ENCODE assay signal across 32 mouse cellular contexts in genomic region chr16:97194630-97195029, GRCm38 (mm10). TPM values are rescaled to one million over a fixed set of nuclear protein-coding genes. Genes with fewer than 3 reads are reported as not detected.
"Had no signal": no experiment of that assay in that cellular context is flagged by ENCODE, and none has a peak within 500 bp of the region (broad histone marks: within the 10 kb centered on the region; RNA-seq: fewer than 3 reads in every experiment).

No protein-coding gene starts in this region.

- H3K27ac ChIP-seq: gastrocnemius, adult 2 months; heart, embryonic 10.5 days; hindbrain, embryonic 10.5 days; hindbrain, embryonic 12.5 days; hindbrain, embryonic 14.5 days; kidney, embryonic 15.5 days; kidney, postnatal 0 days; layer of hippocampus, adult 2 months; left cerebral cortex, adult 2 months; limb, embryonic 10.5 days; limb, embryonic 12.5 days; liver, embryonic 13.5 days; liver, embryonic 15.5 days had no signal

- H3K4me3 ChIP-seq: gastrocnemius, adult 2 months; heart, embryonic 10.5 days; heart, embryonic 12.5 days; hindbrain, embryonic 10.5 days; hindbrain, embryonic 12.5 days; kidney, embryonic 15.5 days; layer of hippocampus, adult 2 months; left cerebral cortex, adult 2 months; limb, embryonic 10.5 days; limb, embryonic 12.5 days; liver, embryonic 13.5 days; liver, embryonic 15.5 days had no signal

- H3K4me2 ChIP-seq: heart, embryonic 12.5 days; hindbrain, embryonic 12.5 days; hindbrain, embryonic 14.5 days; kidney, embryonic 15.5 days; limb, embryonic 12.5 days; liver, embryonic 11.5 days; liver, embryonic 13.5 days; liver, embryonic 15.5 days had no signal

- H3K36me3 ChIP-seq: heart, embryonic 10.5 days; heart, embryonic 12.5 days; hindbrain, embryonic 10.5 days; hindbrain, embryonic 12.5 days; kidney, embryonic 15.5 days; limb, embryonic 10.5 days; limb, embryonic 12.5 days; liver, embryonic 13.5 days; liver, embryonic 15.5 days had no signal

- H3K27me3 ChIP-seq: heart, embryonic 12.5 days; hindbrain, embryonic 12.5 days; kidney, embryonic 15.5 days; limb, embryonic 12.5 days; liver, embryonic 13.5 days; liver, embryonic 15.5 days had no signal

- H3K4me1 ChIP-seq: heart, embryonic 10.5 days; heart, embryonic 12.5 days; hindbrain, embryonic 10.5 days; kidney, embryonic 15.5 days; limb, embryonic 10.5 days; limb, embryonic 12.5 days; liver, embryonic 13.5 days; liver, embryonic 15.5 days had no signal

- H3K9ac ChIP-seq: heart, embryonic 12.5 days; hindbrain, embryonic 12.5 days; hindbrain, embryonic 14.5 days; kidney, embryonic 15.5 days; limb, embryonic 12.5 days; liver, embryonic 13.5 days; liver, embryonic 15.5 days had no signal

- DNase-seq: gastrocnemius, adult 2 months; gastrocnemius, postnatal 10 days; gastrocnemius, postnatal 25 days; heart, adult 18-20 months; heart, postnatal 10 days; heart, postnatal 4 days; kidney, adult 11 months; kidney, adult 2 months; kidney, adult 9 months; kidney, postnatal 14 days; kidney, postnatal 36 days; liver; liver, embryonic 13.5 days had no signal

- ATAC-seq: hindbrain, embryonic 16.5 days; intestine, embryonic 16.5 days had no signal

- H3K9me3 ChIP-seq: heart, embryonic 10.5 days; heart, embryonic 12.5 days; hindbrain, embryonic 10.5 days; hindbrain, embryonic 12.5 days; kidney, embryonic 15.5 days; limb, embryonic 10.5 days; limb, embryonic 12.5 days; liver, embryonic 13.5 days; liver, embryonic 15.5 days had no signal

RNA-seq across cellular contexts. Expression of gene Dscam, which starts 24.1 kb away (rescaled TPM):
- total RNA-seq: gastrocnemius, adult 2 months; gastrocnemius, postnatal 25 days; heart, adult 8-10 months; heart, postnatal 10 days; heart, postnatal 25 days had no signal
- polyA plus RNA-seq: heart, embryonic 12.5 days; heart, embryonic 14.5 days; heart, embryonic 16.5 days; limb, embryonic 10.5 days; limb, embryonic 12.5 days; liver, embryonic 15.5 days had no signal
